Mouse (Mus musculus): ENCODE results near the gene Polh. TPM values are rescaled to one million over a fixed set of nuclear protein-coding genes. Genes with fewer than 3 reads are reported as not detected.

The Polh gene
- total RNA-seq, 1 experiment = 11.8 TPM

GRCm38 (mm10) chr17:46160090-46160662 is 42.3 kb downstream of the Polh start:
- TF ChIP-seq CHD2 (IDR thresholded peaks at IDR 0.05; ENCODE audit: low read depth, low read length) = no peak
- no peak for TF ChIP-seq ZC3H11A (IDR thresholded peaks at IDR 0.05; ENCODE audit: borderline replicate concordance, low read depth, low read length)
- TF ChIP-seq MAFK (IDR thresholded peaks at IDR 0.05; ENCODE audit: insufficient read depth, low read depth, low read length) = no peak
- no peak for TF ChIP-seq HCFC1 (IDR thresholded peaks at IDR 0.05; ENCODE audit: borderline replicate concordance, insufficient read depth, low read length)
- no peak for TF ChIP-seq ZNF384 (IDR thresholded peaks at IDR 0.05; ENCODE audit: low read depth, low read length)
- H3K36me3 ChIP-seq (ENCODE audit: control insufficient read depth, insufficient read depth, low read length, poor library complexity, severe bottlenecking) = no peaks in the 10 kb centered on the region; the same call in 1 of the 2 replicates
- H3K4me3 ChIP-seq (ENCODE audit: insufficient read depth in 1 of 2, low read depth in 1 of 2, low read length in 2 of 2, poor library complexity in 1 of 2, severe bottlenecking in 1 of 2) = peak overlapping the region; percentile 63 to 70
- peak; percentile 91 for DNase-seq (ENCODE audit: low read depth, low spot score)
- in situ Hi-C loops (cut with MboI; ENCODE audit: low sequenced_read_pairs in 2 of 2, unreplicated experiment in 2 of 2) = no loop called here
- H3K9ac ChIP-seq (ENCODE audit: insufficient read depth, low read depth, low read length, poor library complexity, severe bottlenecking) = peak overlapping the region; percentile 61; the same call in 1 of the 2 replicates
- H3K4me1 ChIP-seq (ENCODE audit: control insufficient read depth in 2 of 2, insufficient read depth in 2 of 2, low read length in 2 of 2, poor library complexity in 1 of 2) = peaks cover 0 to 8% of the 10 kb centered on the region in 2 experiments; a peak in 1 of 4 replicates
- peak overlapping the region; percentile 46 for H3K27ac ChIP-seq (ENCODE audit: insufficient read depth, low read depth, low read length, poor library complexity, severe bottlenecking)
- no peaks in the 10 kb centered on the region for H3K9me3 ChIP-seq (ENCODE audit: control insufficient read depth, insufficient read depth, low read depth, low read length)

GRCm38 (mm10) chr17:46159236-46159635 is 43.2 kb downstream of the Polh start:
- Histone ChIP-seq H3K27ac (ENCODE audit: insufficient read depth, low read depth, low read length, poor library complexity, severe bottlenecking) (no peak overlapping the region), H3K4me3 (ENCODE audit: insufficient read depth in 1 of 2, low read depth in 1 of 2, low read length in 2 of 2, poor library complexity in 1 of 2, severe bottlenecking in 1 of 2) (peak overlapping the region in 1 of 2 experiments; percentile 70; a peak in 1 of 4 replicates), H3K4me1 (ENCODE audit: control insufficient read depth in 2 of 2, insufficient read depth in 2 of 2, low read length in 2 of 2, poor library complexity in 1 of 2) (peaks cover 0 to 8% of the 10 kb centered on the region in 2 experiments; a peak in 1 of 4 replicates), H3K9ac (ENCODE audit: insufficient read depth, low read depth, low read length, poor library complexity, severe bottlenecking) (no peak overlapping the region), H3K36me3 (ENCODE audit: control insufficient read depth, insufficient read depth, low read length, poor library complexity, severe bottlenecking) (no peaks in the 10 kb centered on the region; the same call in 1 of the 2 replicates), H3K9me3 (ENCODE audit: control insufficient read depth, insufficient read depth, low read depth, low read length) (no peaks in the 10 kb centered on the region)
- no peak for DNase-seq (ENCODE audit: low read depth, low spot score)
- in situ Hi-C loops (cut with MboI; ENCODE audit: low sequenced_read_pairs in 2 of 2, unreplicated experiment in 2 of 2) = no loop called here
- TF ChIP-seq ZNF384 (IDR thresholded peaks at IDR 0.05; ENCODE audit: low read depth, low read length) (no peak), ZC3H11A (IDR thresholded peaks at IDR 0.05; ENCODE audit: borderline replicate concordance, low read depth, low read length) (no peak), MAFK (IDR thresholded peaks at IDR 0.05; ENCODE audit: insufficient read depth, low read depth, low read length) (no peak), HCFC1 (IDR thresholded peaks at IDR 0.05; ENCODE audit: borderline replicate concordance, insufficient read depth, low read length) (no peak), CHD2 (IDR thresholded peaks at IDR 0.05; ENCODE audit: low read depth, low read length) (no peak)

GRCm38 (mm10) chr17:46157131-46157530 is 45.3 kb downstream of the Polh start:
- H3K27ac ChIP-seq (ENCODE audit: insufficient read depth, low read depth, low read length, poor library complexity, severe bottlenecking) = no peak overlapping the region
- no peaks in the 10 kb centered on the region for H3K9me3 ChIP-seq (ENCODE audit: control insufficient read depth, insufficient read depth, low read depth, low read length)
- in situ Hi-C loops (cut with MboI; ENCODE audit: low sequenced_read_pairs in 2 of 2, unreplicated experiment in 2 of 2) = no loop called here
- no peak for DNase-seq (ENCODE audit: low read depth, low spot score)
- TF ChIP-seq MAFK (IDR thresholded peaks at IDR 0.05; ENCODE audit: insufficient read depth, low read depth, low read length) (no peak), ZC3H11A (IDR thresholded peaks at IDR 0.05; ENCODE audit: borderline replicate concordance, low read depth, low read length) (no peak), HCFC1 (IDR thresholded peaks at IDR 0.05; ENCODE audit: borderline replicate concordance, insufficient read depth, low read length) (no peak), ZNF384 (IDR thresholded peaks at IDR 0.05; ENCODE audit: low read depth, low read length) (no peak), CHD2 (IDR thresholded peaks at IDR 0.05; ENCODE audit: low read depth, low read length) (no peak)
- H3K4me1 ChIP-seq (ENCODE audit: control insufficient read depth in 2 of 2, insufficient read depth in 2 of 2, low read length in 2 of 2, poor library complexity in 1 of 2) = peaks cover 0 to 12% of the 10 kb centered on the region in 2 experiments; a peak in 2 of 4 replicates
- H3K9ac ChIP-seq (ENCODE audit: insufficient read depth, low read depth, low read length, poor library complexity, severe bottlenecking) = no peak overlapping the region
- H3K36me3 ChIP-seq (ENCODE audit: control insufficient read depth, insufficient read depth, low read length, poor library complexity, severe bottlenecking) = no peaks in the 10 kb centered on the region
- H3K4me3 ChIP-seq (ENCODE audit: insufficient read depth in 1 of 2, low read depth in 1 of 2, low read length in 2 of 2, poor library complexity in 1 of 2, severe bottlenecking in 1 of 2) = no peak overlapping the region

GRCm38 (mm10) chr17:46156680-46157079 is 45.8 kb downstream of the Polh start:
- peaks cover 0 to 12% of the 10 kb centered on the region in 2 experiments; a peak in 2 of 4 replicates for H3K4me1 ChIP-seq (ENCODE audit: control insufficient read depth in 2 of 2, insufficient read depth in 2 of 2, low read length in 2 of 2, poor library complexity in 1 of 2)
- no peaks in the 10 kb centered on the region for H3K9me3 ChIP-seq (ENCODE audit: control insufficient read depth, insufficient read depth, low read depth, low read length)
- H3K4me3 ChIP-seq (ENCODE audit: insufficient read depth in 1 of 2, low read depth in 1 of 2, low read length in 2 of 2, poor library complexity in 1 of 2, severe bottlenecking in 1 of 2) = no peak overlapping the region
- DNase-seq (ENCODE audit: low read depth, low spot score) = no peak
- in situ Hi-C loops (cut with MboI; ENCODE audit: low sequenced_read_pairs in 2 of 2, unreplicated experiment in 2 of 2) = no loop called here
- H3K36me3 ChIP-seq (ENCODE audit: control insufficient read depth, insufficient read depth, low read length, poor library complexity, severe bottlenecking) = no peaks in the 10 kb centered on the region
- no peak overlapping the region for H3K9ac ChIP-seq (ENCODE audit: insufficient read depth, low read depth, low read length, poor library complexity, severe bottlenecking)
- no peak overlapping the region for H3K27ac ChIP-seq (ENCODE audit: insufficient read depth, low read depth, low read length, poor library complexity, severe bottlenecking)
- no peak for TF ChIP-seq ZNF384 (IDR thresholded peaks at IDR 0.05; ENCODE audit: low read depth, low read length)
- no peak for TF ChIP-seq MAFK (IDR thresholded peaks at IDR 0.05; ENCODE audit: insufficient read depth, low read depth, low read length)
- no peak for TF ChIP-seq CHD2 (IDR thresholded peaks at IDR 0.05; ENCODE audit: low read depth, low read length)
- TF ChIP-seq HCFC1 (IDR thresholded peaks at IDR 0.05; ENCODE audit: borderline replicate concordance, insufficient read depth, low read length) = no peak
- no peak for TF ChIP-seq ZC3H11A (IDR thresholded peaks at IDR 0.05; ENCODE audit: borderline replicate concordance, low read depth, low read length)
